Mouse (Mus musculus) lung, embryonic 16.5 days (tissue): ENCODE data around the gene Kcnj11. TPM values are rescaled to one million over a fixed set of nuclear protein-coding genes. Genes with fewer than 3 reads are reported as not detected.

Experiments
- ATAC-seq: fragments of 200-750 bp; cut with Nextera tagmentation; 2 replicates; pipeline ENCODE4 v1.8.0; 2017; ENCODE audit warnings: low read depth, mild to moderate bottlenecking, moderate library complexity
- H3K27ac ChIP-seq: fragments of 300-500 bp; sonication (generic); 2 replicates; pipeline ENCODE4 v1.5.1; 2014; ENCODE audit warnings: mild to moderate bottlenecking, control low read depth, low read length
- H3K27me3 ChIP-seq: fragments of 300-500 bp; sonication (generic); 2 replicates; pipeline ENCODE4 v1.6.1; 2014; ENCODE audit warnings: low read depth, low read length, mixed read lengths; ENCODE audit not compliant: control insufficient read depth, insufficient read depth
- H3K36me3 ChIP-seq: fragments of 300-500 bp; sonication (generic); 2 replicates; pipeline ENCODE4 v1.6.1; 2014; ENCODE audit warnings: low read length; ENCODE audit not compliant: control insufficient read depth, insufficient read depth
- H3K4me1 ChIP-seq: fragments of 300-500 bp; sonication (generic); replicated peaks from 2 replicates; pipeline ENCODE4 v1.6.1; 2014; ENCODE audit warnings: low read length, mixed read lengths; ENCODE audit not compliant: control insufficient read depth, insufficient read depth
- H3K4me2 ChIP-seq: fragments of 300-500 bp; sonication (generic); 2 replicates; pipeline ENCODE4 v1.6.1; 2014; ENCODE audit warnings: low read depth, low read length, control low read depth
- H3K4me3 ChIP-seq: fragments of 300-500 bp; sonication (generic); 2 replicates; pipeline ENCODE4 v1.5.1; 2014; ENCODE audit warnings: mild to moderate bottlenecking, low read length, control low read depth
- H3K9ac ChIP-seq: fragments of 300-500 bp; sonication (generic); 2 replicates; pipeline ENCODE4 v1.6.1; 2014; ENCODE audit warnings: low read length, control low read depth
- H3K9me3 ChIP-seq: fragments of 300-500 bp; sonication (generic); 2 replicates; pipeline ENCODE4 v1.6.1; 2016; ENCODE audit warnings: low read length; ENCODE audit not compliant: control insufficient read depth
- WGBS: fragments of 180-500 bp; shearing (Covaris S2); extraction: QIAGEN DNeasy Blood & Tissue Kit; methylation state at CpG from one replicate; pipeline ENCODE4 v1.1.7; 2014; 5-methylcytosine and 5-hydroxymethylcytosine counted together
- polyA plus RNA-seq: library from polyadenylated mRNA; unstranded; fragments of >200 nt; fragmentation: Nextera tagmentation; extraction: Ambion mirVana; gene quantifications from 2 replicates; pipeline ENCODE4 v1.2.1, GENCODE M21; 2015

The Kcnj11 gene
- polyA plus RNA-seq, 1 experiment from 2014 or later, result 0.59 TPM

- 65% methylated on average over 19 of the region's 19 CpGs for WGBS
- Histone ChIP-seq H3K4me2 (no peak overlapping the region), H3K27ac (no peak overlapping the region), H3K9ac (no peak overlapping the region), H3K27me3 (peaks cover 22% of the 10 kb centered on the region), H3K4me1 (no peaks in the 10 kb centered on the region; the same call in 1 of the 2 replicates), H3K9me3 (no peaks in the 10 kb centered on the region), H3K4me3 (no peak overlapping the region), H3K36me3 (no peaks in the 10 kb centered on the region)
- ATAC-seq, result no peak
These were observed 2.2 kb downstream of the Kcnj11 start for GRCm38 (mm10) chr7:46098221-46098918.

DNA sequence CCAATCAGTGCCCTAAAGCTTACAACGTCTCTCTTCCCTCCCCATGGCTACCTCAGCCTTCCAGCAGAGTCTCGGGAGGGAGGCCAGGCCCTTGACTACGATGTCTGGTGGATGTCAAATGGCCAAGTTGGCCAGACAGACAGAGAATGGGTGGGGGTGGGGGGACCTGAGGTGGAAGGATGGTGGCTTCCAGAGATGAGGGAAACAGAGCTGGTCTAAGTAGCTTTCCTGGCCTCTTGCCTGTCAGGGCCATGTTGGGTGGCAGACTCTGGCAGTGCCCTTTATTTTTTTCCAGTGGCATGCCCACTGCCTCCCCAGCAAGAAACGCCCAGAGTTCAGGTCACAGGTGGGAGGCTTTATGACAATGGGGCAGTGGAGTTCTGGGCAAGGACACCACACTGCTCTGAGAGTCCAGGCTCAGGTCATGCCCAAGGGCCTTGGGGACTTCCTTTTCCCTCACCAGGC, 3.2 kb downstream of the Kcnj11 start:
- Histone ChIP-seq H3K27me3 (peaks cover 22% of the 10 kb centered on the region), H3K36me3 (no peaks in the 10 kb centered on the region), H3K4me2 (no peak overlapping the region), H3K9ac (no peak overlapping the region), H3K9me3 (no peaks in the 10 kb centered on the region), H3K4me1 (no peaks in the 10 kb centered on the region; the same call in 1 of the 2 replicates), H3K27ac (no peak overlapping the region), H3K4me3 (no peak overlapping the region)
- WGBS, result 46% methylated on average over 4 of the region's 4 CpGs
- no peak for ATAC-seq

DNA sequence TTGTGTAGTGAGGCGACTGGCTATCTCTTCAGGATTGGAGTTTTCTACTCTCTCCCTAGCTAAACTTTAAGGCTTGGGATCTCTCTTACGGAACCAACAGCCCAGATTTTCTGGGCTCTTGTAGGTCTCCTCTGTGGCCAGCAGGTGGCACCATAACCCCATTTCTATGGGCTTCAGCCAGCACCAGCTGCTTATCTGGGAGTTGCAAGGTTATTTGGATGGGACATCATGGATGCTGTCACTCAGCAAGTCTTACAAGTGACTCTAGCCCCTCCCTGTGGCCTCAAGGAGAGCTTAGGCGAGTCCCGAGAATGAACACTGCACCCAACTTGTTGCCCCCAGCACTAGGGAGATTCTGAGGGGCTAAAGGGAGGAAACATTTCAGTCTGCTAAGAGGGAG, 4.4 kb downstream of the Kcnj11 start:
- H3K4me2 ChIP-seq, result no peak overlapping the region
- H3K4me3 ChIP-seq, result no peak overlapping the region
- H3K27me3 ChIP-seq, result peaks cover 22% of the 10 kb centered on the region
- no peaks in the 10 kb centered on the region; the same call in 1 of the 2 replicates for H3K4me1 ChIP-seq
- H3K9ac ChIP-seq, result no peak overlapping the region
- WGBS, result 1% methylated on average over 4 of the region's 4 CpGs
- no peak overlapping the region for H3K27ac ChIP-seq
- peak; percentile 34; the same call in 1 of the 2 replicates for ATAC-seq
- H3K36me3 ChIP-seq, result no peaks in the 10 kb centered on the region
- H3K9me3 ChIP-seq, result no peaks in the 10 kb centered on the region

DNA sequence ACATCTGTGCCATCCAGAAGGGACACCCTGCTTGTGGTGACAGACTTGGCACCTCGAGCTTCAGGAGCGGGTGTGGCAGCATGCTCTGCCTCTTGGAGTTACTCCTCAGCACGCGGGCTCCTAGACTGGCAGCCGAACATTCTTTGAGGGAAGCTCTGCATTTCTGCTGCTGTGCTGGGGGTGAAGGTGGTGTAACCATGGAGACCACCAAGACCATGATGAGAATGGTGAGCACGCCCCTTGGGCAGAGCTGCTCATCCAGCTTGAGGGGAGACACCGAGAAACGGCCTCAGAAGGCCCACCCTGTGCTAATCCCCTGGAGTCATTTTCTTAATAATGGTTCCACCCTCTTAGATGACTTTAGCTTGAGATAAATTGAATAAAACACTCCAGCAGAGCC, 7.8 kb downstream of the Kcnj11 start:
- Histone ChIP-seq H3K27me3 (peaks cover 12% of the 10 kb centered on the region), H3K27ac (no peak overlapping the region), H3K4me3 (no peak overlapping the region), H3K9me3 (0 out of 2 replicates have a peak, but pooled peaks cover 4% of the 10 kb centered on the region), H3K4me1 (no peaks in the 10 kb centered on the region), H3K9ac (no peak overlapping the region), H3K36me3 (no peaks in the 10 kb centered on the region), H3K4me2 (no peak overlapping the region)
- 40% methylated on average over 8 of the region's 8 CpGs for WGBS
- no peak for ATAC-seq

DNA sequence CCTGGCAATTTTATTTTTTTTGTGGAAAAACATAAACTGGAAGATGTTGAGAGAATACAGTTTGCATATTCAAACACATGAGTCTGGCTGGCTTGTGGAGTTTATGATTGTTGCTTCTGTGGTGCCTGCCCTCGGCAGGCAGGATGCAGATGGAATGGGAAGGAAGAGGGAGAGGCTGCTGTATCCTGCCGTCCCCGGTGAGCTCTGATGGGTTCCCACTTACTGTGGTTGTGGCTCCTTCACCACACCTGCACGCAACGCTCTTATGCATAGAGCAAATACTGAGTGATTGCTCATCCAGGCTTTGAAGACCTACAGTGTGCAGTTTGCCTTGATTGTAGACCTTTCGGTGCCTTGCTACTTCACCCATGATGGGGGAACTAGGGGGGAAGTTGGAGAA, 12.3 kb downstream of the Kcnj11 start:
- H3K4me3 ChIP-seq, result no peak overlapping the region
- H3K4me1 ChIP-seq, result peaks cover 7% of the 10 kb centered on the region; the same call in 1 of the 2 replicates
- H3K36me3 ChIP-seq, result peaks cover 3% of the 10 kb centered on the region; the same call in 1 of the 2 replicates
- no peak overlapping the region for H3K27ac ChIP-seq
- no peak for ATAC-seq
- H3K9me3 ChIP-seq, result 0 out of 2 replicates have a peak, but pooled peaks cover 4% of the 10 kb centered on the region
- WGBS, result 74% methylated on average over 6 of the region's 6 CpGs
- no peak overlapping the region for H3K4me2 ChIP-seq
- H3K27me3 ChIP-seq, result no peaks in the 10 kb centered on the region
- H3K9ac ChIP-seq, result no peak overlapping the region

- no peak for ATAC-seq
- H3K4me1 ChIP-seq, result peaks cover 7% of the 10 kb centered on the region; the same call in 1 of the 2 replicates
- 84% methylated on average over 6 of the region's 6 CpGs for WGBS
- H3K27me3 ChIP-seq, result no peaks in the 10 kb centered on the region
- no peak overlapping the region for H3K27ac ChIP-seq
- H3K4me3 ChIP-seq, result no peak overlapping the region
- H3K9me3 ChIP-seq, result 0 out of 2 replicates have a peak, but pooled peaks cover 4% of the 10 kb centered on the region
- H3K9ac ChIP-seq, result no peak overlapping the region
- no peak overlapping the region for H3K4me2 ChIP-seq
- H3K36me3 ChIP-seq, result peaks cover 3% of the 10 kb centered on the region
These were observed 14.2 kb downstream of the Kcnj11 start for GRCm38 (mm10) chr7:46086378-46086777.

DNA sequence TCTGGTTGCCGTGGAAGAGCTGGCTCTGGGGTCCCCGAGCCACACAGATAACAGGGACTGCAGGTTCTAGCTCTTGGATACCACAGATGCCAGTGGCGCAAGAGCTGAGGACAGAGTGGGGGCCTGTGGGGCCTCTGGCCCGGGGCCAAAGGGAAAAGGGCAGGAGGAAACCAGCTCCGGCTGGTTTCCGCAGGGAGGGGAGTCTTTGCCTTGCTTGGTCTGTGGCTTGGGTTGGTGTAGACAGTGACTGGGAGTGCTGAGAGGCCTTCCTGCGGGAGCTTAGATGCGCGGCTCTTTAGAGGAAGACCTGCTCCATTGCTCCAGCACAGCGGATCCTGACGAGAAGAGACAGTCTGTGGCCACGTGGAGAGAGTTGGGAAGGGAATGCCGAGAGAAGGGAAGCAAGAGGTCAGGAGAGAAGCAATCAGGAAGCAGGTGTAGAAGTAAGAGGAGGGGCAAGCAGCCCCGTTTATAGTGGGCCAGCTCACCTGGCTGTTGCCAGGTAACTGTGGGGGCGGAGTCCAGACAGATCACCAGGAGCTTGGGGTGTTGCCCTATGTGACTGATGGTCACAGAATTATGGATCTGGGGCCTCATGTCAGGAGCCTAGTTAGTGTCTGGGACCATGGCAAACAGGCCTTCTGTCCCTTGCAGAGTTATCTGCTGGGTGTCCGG, 15.6 kb downstream of the Kcnj11 start:
- H3K4me2 ChIP-seq, result no peak overlapping the region
- no peak overlapping the region for H3K4me3 ChIP-seq
- H3K4me1 ChIP-seq, result peaks cover 7% of the 10 kb centered on the region; the same call in 1 of the 2 replicates
- no peaks in the 10 kb centered on the region for H3K27me3 ChIP-seq
- 0 out of 2 replicates have a peak, but pooled peaks cover 4% of the 10 kb centered on the region for H3K9me3 ChIP-seq
- no peak overlapping the region for H3K9ac ChIP-seq
- WGBS, result 38% methylated on average over 16 of the region's 16 CpGs
- H3K36me3 ChIP-seq, result peaks cover 3% of the 10 kb centered on the region
- H3K27ac ChIP-seq, result no peak overlapping the region
- peak; percentile 66 for ATAC-seq

GRCm38 (mm10) chr7:46084024-46084423, 16.5 kb downstream of the Kcnj11 start:
- Histone ChIP-seq H3K4me3 (no peak overlapping the region), H3K9me3 (0 out of 2 replicates have a peak, but pooled peaks cover 4% of the 10 kb centered on the region), H3K9ac (no peak overlapping the region), H3K36me3 (peaks cover 4% of the 10 kb centered on the region), H3K4me1 (peaks cover 7% of the 10 kb centered on the region; the same call in 1 of the 2 replicates), H3K4me2 (no peak overlapping the region), H3K27me3 (no peaks in the 10 kb centered on the region), H3K27ac (no peak overlapping the region)
- ATAC-seq, result peak; percentile 45
- 71% methylated on average over 10 of the region's 10 CpGs for WGBS

- H3K4me2 ChIP-seq, result no peak overlapping the region
- peaks cover 13% of the 10 kb centered on the region for H3K36me3 ChIP-seq
- no peak overlapping the region for H3K9ac ChIP-seq
- H3K4me3 ChIP-seq, result no peak overlapping the region
- no peaks in the 10 kb centered on the region for H3K9me3 ChIP-seq
- 80% methylated on average over 12 of the region's 12 CpGs for WGBS
- H3K27me3 ChIP-seq, result no peaks in the 10 kb centered on the region
- no peak overlapping the region for H3K27ac ChIP-seq
- no peak for ATAC-seq
- H3K4me1 ChIP-seq, result no peaks in the 10 kb centered on the region
These were observed 22.9 kb downstream of the Kcnj11 start for GRCm38 (mm10) chr7:46077675-46078074.
